Mouse (Mus musculus) cortical plate, adult 2 months (tissue): ENCODE measurements around the gene Id4.

Source experiments
- CTCF ChIP-seq: fragments of 200-500 bp; IDR thresholded peaks from 2 replicates; pipeline ENCODE4 v1.5.1; 2011; ENCODE audit warnings: mild to moderate bottlenecking, control low read depth, low read length; ENCODE audit not compliant: insufficient read depth; ENCODE audit errors: extremely low read depth
- POLR2A ChIP-seq: fragments of 200-500 bp; IDR thresholded peaks from 2 replicates; pipeline ENCODE4 v1.6.1; 2011; ENCODE audit warnings: mild to moderate bottlenecking, low read length, control low read depth; ENCODE audit not compliant: insufficient read depth; ENCODE audit errors: extremely low read depth

DNA sequence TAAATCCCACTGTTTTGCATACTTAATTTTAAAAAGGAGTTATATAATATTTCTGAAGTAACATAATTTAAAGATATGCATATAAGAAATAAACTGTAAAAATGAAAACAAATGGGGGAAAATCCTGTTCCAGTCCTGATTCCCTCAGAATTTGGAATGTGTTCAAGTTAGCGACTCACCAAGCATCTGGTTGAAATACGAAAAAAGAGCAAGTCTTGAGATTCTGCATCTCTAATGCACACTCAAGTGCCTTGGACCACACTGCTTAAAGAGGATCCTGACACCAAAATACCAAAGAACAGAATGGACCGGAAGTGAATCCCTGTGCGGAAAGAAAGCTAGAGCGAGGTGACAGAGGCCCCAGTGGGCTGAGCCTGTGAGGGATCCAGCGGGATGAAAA lies 30.0 kb upstream of the Id4 start:
- TF ChIP-seq CTCF (no peak), POLR2A (no peak)
